8 mouse cellular contexts compared by ENCODE assay signal in the genomic region with DNA sequence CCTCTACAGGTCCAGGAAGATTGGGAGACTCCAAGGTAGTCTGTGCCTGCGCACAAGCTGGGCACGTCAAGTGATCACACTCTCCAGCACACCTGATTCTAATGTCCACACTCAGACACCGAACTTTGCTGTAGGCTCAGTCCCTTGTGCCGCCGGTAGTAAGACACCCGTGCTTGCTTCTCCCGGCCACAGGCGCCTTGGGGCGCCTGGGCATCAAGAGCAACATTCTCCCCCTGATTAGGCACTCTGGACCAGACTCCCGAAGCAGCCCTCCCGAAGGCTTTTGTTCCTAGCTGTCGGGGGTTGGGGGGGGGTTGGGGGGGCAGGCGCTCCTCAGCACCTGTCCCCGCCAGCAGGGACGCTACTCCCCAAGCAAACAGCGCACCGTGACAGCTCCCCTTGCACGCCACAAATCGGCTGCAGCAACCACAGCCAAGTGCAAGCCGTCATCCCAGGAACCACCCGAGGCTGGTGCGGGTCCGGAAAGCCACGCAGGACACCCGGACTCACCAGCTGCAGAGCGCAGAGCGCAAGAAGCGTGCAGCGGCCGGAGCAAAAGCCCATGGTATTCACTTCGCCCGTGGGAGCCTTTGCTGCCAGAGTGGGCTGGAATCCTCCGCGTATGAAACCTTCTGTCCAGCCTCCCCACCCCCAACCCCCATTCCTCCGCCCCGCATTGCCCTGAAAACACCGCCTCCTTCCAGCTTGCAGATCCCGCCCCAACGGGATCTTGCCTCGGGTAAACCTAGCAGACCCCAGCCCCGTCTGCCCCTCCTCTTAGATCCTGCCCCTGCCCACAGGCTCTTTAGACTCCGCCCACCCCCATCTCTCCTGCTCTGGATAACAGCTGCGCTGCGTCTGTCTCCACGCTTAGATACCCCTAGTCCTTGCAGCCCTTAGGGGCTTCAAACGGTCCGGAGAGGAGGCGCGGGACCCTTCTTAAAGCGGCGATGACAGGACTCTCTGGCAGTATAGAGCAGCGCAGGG. TPM values are rescaled to one million over a fixed set of nuclear protein-coding genes. Genes with fewer than 3 reads are reported as not detected.
DNase-seq lines count a peak whose midpoint lies in the region; ATAC-seq lines count a peak whose summit lies in the region.

A gene (minus strand): TSS at position 639 of the 987 bp plus-strand sequence.

- DNase-seq in kidney, adult 11 months: no peak
- peak; percentile 61 for DNase-seq in cerebellum, adult 9-10 months
- peak; percentile 86 for DNase-seq in intestine, embryonic 14.5 days (ENCODE audit: low spot score)
- peak; percentile 93 for DNase-seq in midbrain, embryonic 14.5 days
- peak; percentile 60 for DNase-seq in testis, postnatal 10 days (ENCODE audit: low spot score)

- H3K4me2 ChIP-seq in kidney, embryonic 14.5 days (replicated peaks; ENCODE audit: low read depth, low read length): peak within 1 kb of the TSS; percentile 92
- peak within 1 kb of the TSS; percentile 63 for H3K4me2 ChIP-seq in intestine, embryonic 14.5 days (ENCODE audit: low read length)
- H3K4me2 ChIP-seq in limb, embryonic 13.5 days (replicated peaks): peak within 1 kb of the TSS; percentile 91
- peak within 1 kb of the TSS; percentile 80 for H3K4me2 ChIP-seq in midbrain, embryonic 14.5 days (ENCODE audit: low read length)

- peak within 1 kb of the TSS; percentile 59 for H3K9ac ChIP-seq in kidney, embryonic 14.5 days (ENCODE audit: low read depth, low read length)
- H3K9ac ChIP-seq in intestine, embryonic 14.5 days (ENCODE audit: low read length): peak within 1 kb of the TSS; percentile 43
- peak within 1 kb of the TSS; percentile 70 for H3K9ac ChIP-seq in limb, embryonic 13.5 days
- peak within 1 kb of the TSS; percentile 83 for H3K9ac ChIP-seq in midbrain, embryonic 14.5 days (replicated peaks; ENCODE audit: low read length)

- no peaks in the 10 kb centered on the region for H3K9me3 ChIP-seq in kidney, embryonic 14.5 days (ENCODE audit: control insufficient read depth, low read length)
- no peaks in the 10 kb centered on the region for H3K9me3 ChIP-seq in intestine, embryonic 14.5 days (ENCODE audit: control insufficient read depth, low read length)
- no peaks in the 10 kb centered on the region for H3K9me3 ChIP-seq in limb, embryonic 13.5 days
- no peaks in the 10 kb centered on the region for H3K9me3 ChIP-seq in midbrain, embryonic 14.5 days (ENCODE audit: control insufficient read depth, low read length)

- H3K36me3 ChIP-seq in kidney, embryonic 14.5 days (ENCODE audit: control insufficient read depth, insufficient read depth, low read length): no peaks in the 10 kb centered on the region
- no peaks in the 10 kb centered on the region for H3K36me3 ChIP-seq in intestine, embryonic 14.5 days (ENCODE audit: control insufficient read depth, insufficient read depth, low read length)
- H3K36me3 ChIP-seq in limb, embryonic 13.5 days: no peaks in the 10 kb centered on the region
- H3K36me3 ChIP-seq in midbrain, embryonic 14.5 days (ENCODE audit: control insufficient read depth, insufficient read depth, low read length): no peaks in the 10 kb centered on the region

- peak within 1 kb of the TSS; percentile 61 for H3K4me3 ChIP-seq in kidney, embryonic 14.5 days (ENCODE audit: low read length)
- peak within 1 kb of the TSS; percentile 62 for H3K4me3 ChIP-seq in intestine, embryonic 14.5 days (ENCODE audit: low read depth, low read length)
- peak within 1 kb of the TSS; percentile 56 for H3K4me3 ChIP-seq in limb, embryonic 13.5 days
- H3K4me3 ChIP-seq in midbrain, embryonic 14.5 days (replicated peaks; ENCODE audit: low read depth, low read length): peak within 1 kb of the TSS; percentile 67

- H3K27ac ChIP-seq in kidney, embryonic 14.5 days (ENCODE audit: low read depth, low read length): peak within 1 kb of the TSS; percentile 48
- peak within 1 kb of the TSS; percentile 76 for H3K27ac ChIP-seq in intestine, embryonic 14.5 days (ENCODE audit: low read depth)
- H3K27ac ChIP-seq in limb, embryonic 13.5 days: no peak within 1 kb of the TSS; the same call in 1 of the 2 replicates
- peak within 1 kb of the TSS; percentile 95 for H3K27ac ChIP-seq in midbrain, embryonic 14.5 days (replicated peaks; ENCODE audit: low read depth, low read length)

- 1% methylated on average over 52 of the region's 52 CpGs for WGBS in kidney, embryonic 14.5 days
- 1% methylated on average over 52 of the region's 52 CpGs for WGBS in intestine, embryonic 14.5 days
- WGBS in limb, embryonic 13.5 days: under 1% methylated on average over 52 of the region's 52 CpGs
- WGBS in midbrain, embryonic 14.5 days: under 1% methylated on average over 52 of the region's 52 CpGs

- H3K27me3 ChIP-seq in kidney, embryonic 14.5 days (ENCODE audit: control insufficient read depth, insufficient read depth, low read length): no peaks in the 10 kb centered on the region
- H3K27me3 ChIP-seq in intestine, embryonic 14.5 days (replicated peaks; ENCODE audit: control insufficient read depth, insufficient read depth, low read length): no peaks in the 10 kb centered on the region
- peaks cover 41% of the 10 kb centered on the region for H3K27me3 ChIP-seq in limb, embryonic 13.5 days
- no peaks in the 10 kb centered on the region for H3K27me3 ChIP-seq in midbrain, embryonic 14.5 days (ENCODE audit: control insufficient read depth, insufficient read depth, low read length)

- peaks cover 13% of the 10 kb centered on the region for H3K4me1 ChIP-seq in kidney, embryonic 14.5 days (ENCODE audit: control insufficient read depth, insufficient read depth, low read length)
- H3K4me1 ChIP-seq in intestine, embryonic 14.5 days (replicated peaks; ENCODE audit: control insufficient read depth, insufficient read depth, low read length): peaks cover 27% of the 10 kb centered on the region; the same call in 1 of the 2 replicates
- peaks cover 27% of the 10 kb centered on the region for H3K4me1 ChIP-seq in limb, embryonic 13.5 days
- peaks cover 31% of the 10 kb centered on the region for H3K4me1 ChIP-seq in midbrain, embryonic 14.5 days (ENCODE audit: control insufficient read depth, insufficient read depth, low read length)

- peak; percentile 97 for ATAC-seq in kidney, embryonic 14.5 days (ENCODE audit: low FRiP score, low TSS enrichment)
- peak; percentile 74 for ATAC-seq in frontal cortex, adult (ENCODE audit: low TSS enrichment)
- ATAC-seq in intestine, embryonic 14.5 days (replicated peaks; ENCODE audit: low FRiP score, low TSS enrichment, low read depth): peak; percentile 90
- peak; percentile 93 for ATAC-seq in limb, embryonic 13.5 days (ENCODE audit: low FRiP score, low read depth)
- peak; percentile 92 for ATAC-seq in midbrain, embryonic 14.5 days (ENCODE audit: low FRiP score, low TSS enrichment)

RNA-seq across cellular contexts. Expression of the gene that starts here (rescaled TPM):
- polyA plus RNA-seq in kidney, embryonic 14.5 days (2014; fragmentation: Nextera tagmentation; extraction: Ambion mirVana): 39.0 and 44.1 TPM in 2 replicates
- 51.0 and 53.3 TPM in 2 replicates for polyA plus RNA-seq in intestine, embryonic 14.5 days (2014; fragmentation: Nextera tagmentation; extraction: Ambion mirVana)
- 7.7 and 10.6 TPM in 2 replicates for polyA plus RNA-seq in limb, embryonic 13.5 days (2015; fragmentation: Nextera tagmentation; extraction: Ambion mirVana)
- polyA plus RNA-seq in midbrain, embryonic 14.5 days (2014; fragmentation: Nextera tagmentation; extraction: Ambion mirVana): 89.6 and 94.9 TPM in 2 replicates
